Mouse (Mus musculus): ENCODE results near the gene Rev3l.

DNA sequence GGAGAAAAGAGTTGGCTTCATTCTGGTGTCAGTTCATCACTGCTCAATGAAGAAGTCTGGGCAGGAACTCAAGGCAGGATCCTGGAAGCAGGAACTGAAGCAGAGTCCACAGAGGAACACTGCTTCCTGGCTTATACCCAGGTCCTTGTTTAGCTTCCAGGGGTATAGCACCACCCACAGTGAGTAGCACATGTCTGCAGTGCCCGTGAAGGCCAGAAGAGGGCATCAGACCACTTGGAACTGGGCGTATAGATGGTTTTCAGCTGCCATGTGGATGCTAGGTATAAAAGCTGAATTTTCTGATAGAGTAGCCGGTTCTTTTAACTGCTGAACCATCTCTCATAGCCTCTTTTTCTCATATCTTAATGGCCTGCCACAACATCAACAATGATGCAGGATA is 79.6 kb downstream of the Rev3l start:
- TF ChIP-seq POLR2A (IDR thresholded peaks at IDR 0.05; ENCODE audit: low read depth, low read length) (no peak), CTCF (IDR thresholded peaks at IDR 0.05; ENCODE audit: borderline replicate concordance, insufficient read depth, low read length) (peak; percentile 40; the same call in 1 of the 2 replicates)
